7 mouse cellular contexts compared by ENCODE assay signal in genomic region chr11:101082208-101083082, GRCm38 (mm10). TPM values are rescaled to one million over a fixed set of nuclear protein-coding genes. Genes with fewer than 3 reads are reported as not detected.
A peak's percentile ranks its signal among the peaks of the same experiment; 100 is the strongest.
DNase-seq lines count a peak whose midpoint lies in the region; ATAC-seq and TF ChIP-seq lines count a peak whose summit lies in the region.

Gene Coasy (plus strand): TSS chr11:101082565.

- H3K4me3 ChIP-seq in intestine, postnatal 0 days (ENCODE audit: low read depth, low read length), result peak within 1 kb of the TSS; percentile 65
- peak within 1 kb of the TSS; percentile 83 for H3K4me3 ChIP-seq in midbrain, embryonic 12.5 days
- H3K4me3 ChIP-seq in small intestine, adult 2 months (ENCODE audit: low read depth, low read length), result peak within 1 kb of the TSS; percentile 84

- H3K9me3 ChIP-seq in intestine, postnatal 0 days (ENCODE audit: control insufficient read depth), result no peaks in the 10 kb centered on the region
- no peaks in the 10 kb centered on the region for H3K9me3 ChIP-seq in midbrain, embryonic 12.5 days

- intact Hi-C loops in left cerebral cortex, postnatal 4 days (cut with DNase I), result no loop called here

- TF ChIP-seq POLR2A in small intestine, adult 2 months (IDR thresholded peaks at IDR 0.05; ENCODE audit: low read depth, low read length), result peak; percentile 80

- peak; percentile 90 for DNase-seq in adrenal gland, postnatal 10 days
- DNase-seq in embryo, embryonic 9.5 days (ENCODE audit: extremely low spot score), result peak; percentile 95
- DNase-seq in gonadal fat pad, adult 2 months (ENCODE audit: low read depth), result no peak
- DNase-seq in left cerebral cortex, postnatal 4 days, result peak; percentile 90

- peak within 1 kb of the TSS; percentile 85 for H3K9ac ChIP-seq in intestine, postnatal 0 days (ENCODE audit: low read depth, low read length)
- H3K9ac ChIP-seq in midbrain, embryonic 12.5 days (replicated peaks), result peak within 1 kb of the TSS; percentile 94

- peaks cover 8% of the 10 kb centered on the region; the same call in 1 of the 2 replicates for H3K36me3 ChIP-seq in intestine, postnatal 0 days (ENCODE audit: control insufficient read depth, insufficient read depth)
- 0 out of 2 replicates have a peak, but pooled peaks cover 2% of the 10 kb centered on the region for H3K36me3 ChIP-seq in midbrain, embryonic 12.5 days
- H3K36me3 ChIP-seq in small intestine, adult 2 months (ENCODE audit: control insufficient read depth, insufficient read depth, low read length), result no peaks in the 10 kb centered on the region

- H3K4me1 ChIP-seq in intestine, postnatal 0 days (replicated peaks; ENCODE audit: control insufficient read depth, insufficient read depth, low read length), result peaks cover 10% of the 10 kb centered on the region
- peaks cover 30% of the 10 kb centered on the region for H3K4me1 ChIP-seq in midbrain, embryonic 12.5 days
- peaks cover 27% of the 10 kb centered on the region for H3K4me1 ChIP-seq in small intestine, adult 2 months (ENCODE audit: control insufficient read depth, insufficient read depth, insufficient read length, low read length)

- ATAC-seq in intestine, postnatal 0 days, result peak; percentile 84
- peak; percentile 93 for ATAC-seq in midbrain, embryonic 12.5 days (ENCODE audit: low FRiP score, low read depth)

- peaks cover 26% of the 10 kb centered on the region for H3K27me3 ChIP-seq in intestine, postnatal 0 days (replicated peaks; ENCODE audit: control insufficient read depth, insufficient read depth, low read length)
- peaks cover 42% of the 10 kb centered on the region for H3K27me3 ChIP-seq in midbrain, embryonic 12.5 days
- H3K27me3 ChIP-seq in small intestine, adult 2 months (ENCODE audit: control insufficient read depth, insufficient read depth, low read length), result peaks cover 13% of the 10 kb centered on the region

- WGBS in intestine, postnatal 0 days, result under 1% methylated on average over 48 of the region's 51 CpGs
- WGBS in midbrain, embryonic 12.5 days, result under 1% methylated on average over 51 of the region's 51 CpGs
- WGBS in small intestine, adult 2 months, result under 1% methylated on average over 51 of the region's 51 CpGs

- H3K4me2 ChIP-seq in intestine, postnatal 0 days (replicated peaks; ENCODE audit: low read depth), result peak within 1 kb of the TSS; percentile 92
- H3K4me2 ChIP-seq in midbrain, embryonic 12.5 days (replicated peaks), result peak within 1 kb of the TSS; percentile 98

- TF ChIP-seq CTCF in intestine, postnatal 0 days (IDR thresholded peaks at IDR 0.05; ENCODE audit: low read depth), result peak; percentile 73
- peak; percentile 54; the same call in 1 of the 2 replicates for TF ChIP-seq CTCF in small intestine, adult 2 months (IDR thresholded peaks at IDR 0.05; ENCODE audit: extremely low read depth, insufficient read length, insufficient replicate concordance, low read depth, low read length)

- H3K27ac ChIP-seq in intestine, postnatal 0 days (ENCODE audit: low read depth, low read length), result peak within 1 kb of the TSS; percentile 88
- H3K27ac ChIP-seq in midbrain, embryonic 12.5 days (replicated peaks), result peak within 1 kb of the TSS; percentile 84
- peak within 1 kb of the TSS; percentile 79 for H3K27ac ChIP-seq in small intestine, adult 2 months (ENCODE audit: insufficient read depth, low read depth, low read length)

RNA-seq across cellular contexts. Expression of gene Coasy, which starts in this region (rescaled TPM):
- 100 to 1,000 TPM in 1 of 2 experiments, 10 to 100 TPM in 1; 98.0 to 102 TPM for total RNA-seq in adrenal gland, postnatal 10 days (2021)
- polyA plus RNA-seq in gonadal fat pad, adult 2 months (2012; rRNA removed), result 62.6 and 70.1 TPM in 2 replicates
- 28.0 TPM in 2 replicates for polyA plus RNA-seq in intestine, postnatal 0 days (2015; fragmentation: Nextera tagmentation; extraction: Ambion mirVana)
- total RNA-seq in left cerebral cortex, postnatal 4 days (2021), result 10 to 100 TPM; 28.3 to 32.0 TPM
- 51.7 and 53.9 TPM in 2 replicates for polyA plus RNA-seq in midbrain, embryonic 12.5 days (2016; fragmentation: Nextera tagmentation; extraction: Ambion mirVana)
- polyA plus RNA-seq in small intestine, adult 2 months (2012; rRNA removed), result 26.3 and 38.9 TPM in 2 replicates
